Mouse (Mus musculus) embryonic facial prominence, embryonic 15.5 days (tissue): Measurements from ENCODE around the gene H2-DMa. TPM values are rescaled to one million over a fixed set of nuclear protein-coding genes. Genes with fewer than 3 reads are reported as not detected.

Experiments used
- ATAC-seq: fragments of 200-750 bp; cut with Nextera tagmentation; 2 replicates; pipeline ENCODE4 v1.8.0; 2017; ENCODE audit warnings: low read depth, moderate TSS enrichment; ENCODE audit not compliant: insufficient number of reproducible peaks, low FRiP score, low TSS enrichment
- H3K27ac ChIP-seq: fragments of 300-500 bp; sonication (generic); replicated peaks from 2 replicates; pipeline ENCODE4 v1.5.1; 2015; ENCODE audit warnings: mild to moderate bottlenecking, inconsistent platforms
- H3K27me3 ChIP-seq: fragments of 300-500 bp; sonication (generic); 2 replicates; pipeline ENCODE4 v1.6.1; 2015; ENCODE audit warnings: inconsistent platforms
- H3K36me3 ChIP-seq: fragments of 300-500 bp; sonication (generic); 2 replicates; pipeline ENCODE4 v1.6.1; 2015; ENCODE audit warnings: mild to moderate bottlenecking, inconsistent platforms
- H3K4me1 ChIP-seq: fragments of 300-500 bp; sonication (generic); 2 replicates; pipeline ENCODE4 v1.6.1; 2015; ENCODE audit warnings: inconsistent platforms
- H3K4me2 ChIP-seq: fragments of 300-500 bp; sonication (generic); replicated peaks from 2 replicates; pipeline ENCODE4 v1.6.1; 2015; ENCODE audit warnings: mild to moderate bottlenecking, inconsistent platforms
- H3K4me3 ChIP-seq: fragments of 300-500 bp; sonication (generic); replicated peaks from 2 replicates; pipeline ENCODE4 v1.5.1; 2015; ENCODE audit warnings: mild to moderate bottlenecking, inconsistent platforms
- H3K9ac ChIP-seq: fragments of 300-500 bp; sonication (generic); 2 replicates; pipeline ENCODE4 v1.6.1; 2015; ENCODE audit warnings: inconsistent platforms
- H3K9me3 ChIP-seq: fragments of 300-500 bp; sonication (generic); replicated peaks from 2 replicates; pipeline ENCODE4 v1.6.1; 2016; ENCODE audit warnings: inconsistent platforms
- WGBS: fragments of 180-500 bp; shearing (Covaris S2); methylation state at CpG from one replicate; pipeline ENCODE4 v1.1.7; 2015; 5-methylcytosine and 5-hydroxymethylcytosine counted together
- polyA plus RNA-seq: library from polyadenylated mRNA; unstranded; fragments of >200 nt; fragmentation: Nextera tagmentation; extraction: Ambion mirVana; gene quantifications from 2 replicates; pipeline ENCODE4 v1.2.1, GENCODE M21; 2015

H2-DMa gene
- polyA plus RNA-seq, 1 experiment from 2014 or later, result 15.3 TPM

DNA sequence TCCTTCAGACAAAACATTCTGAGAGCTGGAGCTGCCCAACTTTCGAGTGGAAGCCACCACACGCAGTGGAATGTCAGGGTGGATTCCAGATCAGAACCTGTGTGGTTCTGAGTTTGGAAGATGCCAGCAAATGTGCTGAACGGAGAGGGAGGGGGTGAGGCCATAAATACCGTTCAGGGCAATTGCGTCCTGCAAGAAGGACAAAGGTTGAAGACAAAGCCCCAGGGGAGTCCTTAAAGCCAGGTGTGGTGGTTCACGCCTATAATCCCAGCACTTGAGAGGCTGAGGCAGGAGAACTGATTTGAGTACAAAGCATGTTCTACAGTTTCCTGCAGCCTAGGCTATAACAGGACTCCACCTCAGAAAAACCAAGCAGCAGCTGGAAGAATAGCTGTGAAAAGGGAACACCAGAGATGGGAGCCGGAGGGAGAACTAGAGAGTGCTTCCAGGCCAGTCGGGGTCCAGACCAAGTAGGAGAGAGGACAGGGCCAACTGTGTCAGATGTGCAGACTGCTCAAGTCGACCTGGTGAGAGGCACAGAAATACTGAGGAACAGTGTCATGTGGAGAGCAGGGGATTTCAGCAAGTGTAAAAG is 7.6 kb downstream of the H2-DMa start:
- Histone ChIP-seq H3K27ac (no peak overlapping the region), H3K9me3 (no peaks in the 10 kb centered on the region), H3K27me3 (no peaks in the 10 kb centered on the region), H3K9ac (no peak overlapping the region), H3K36me3 (no peaks in the 10 kb centered on the region), H3K4me1 (peaks cover 47% of the 10 kb centered on the region), H3K4me2 (no peak overlapping the region), H3K4me3 (no peak overlapping the region)
- no peak for ATAC-seq
- WGBS, result 55% methylated on average over 9 of the region's 9 CpGs

DNA sequence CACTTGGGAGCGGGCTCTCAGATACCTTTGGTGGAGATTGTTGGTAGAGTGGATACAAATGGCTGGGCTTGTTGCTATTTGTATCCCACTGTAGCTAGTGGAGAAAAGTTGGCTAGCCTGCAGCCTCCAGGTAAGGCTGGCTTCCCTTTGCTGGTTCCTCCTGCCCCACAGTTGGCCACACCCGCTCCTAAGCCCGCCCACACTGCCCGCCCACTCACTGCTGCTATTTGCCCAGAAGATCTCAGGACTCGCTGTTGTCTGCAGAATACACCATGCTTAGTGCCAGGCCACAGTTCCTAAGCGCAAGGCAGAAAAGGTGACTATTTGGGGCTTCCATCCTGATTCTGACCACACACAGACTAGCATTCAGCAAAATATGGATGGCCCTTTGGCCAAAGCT is 8.1 kb downstream of the H2-DMa start:
- peaks cover 47% of the 10 kb centered on the region for H3K4me1 ChIP-seq
- no peaks in the 10 kb centered on the region for H3K27me3 ChIP-seq
- 25% methylated on average over 6 of the region's 6 CpGs for WGBS
- H3K4me3 ChIP-seq, result no peak overlapping the region
- no peak for ATAC-seq
- H3K4me2 ChIP-seq, result no peak overlapping the region
- no peak overlapping the region for H3K9ac ChIP-seq
- H3K36me3 ChIP-seq, result no peaks in the 10 kb centered on the region
- no peaks in the 10 kb centered on the region for H3K9me3 ChIP-seq
- H3K27ac ChIP-seq, result no peak overlapping the region

DNA sequence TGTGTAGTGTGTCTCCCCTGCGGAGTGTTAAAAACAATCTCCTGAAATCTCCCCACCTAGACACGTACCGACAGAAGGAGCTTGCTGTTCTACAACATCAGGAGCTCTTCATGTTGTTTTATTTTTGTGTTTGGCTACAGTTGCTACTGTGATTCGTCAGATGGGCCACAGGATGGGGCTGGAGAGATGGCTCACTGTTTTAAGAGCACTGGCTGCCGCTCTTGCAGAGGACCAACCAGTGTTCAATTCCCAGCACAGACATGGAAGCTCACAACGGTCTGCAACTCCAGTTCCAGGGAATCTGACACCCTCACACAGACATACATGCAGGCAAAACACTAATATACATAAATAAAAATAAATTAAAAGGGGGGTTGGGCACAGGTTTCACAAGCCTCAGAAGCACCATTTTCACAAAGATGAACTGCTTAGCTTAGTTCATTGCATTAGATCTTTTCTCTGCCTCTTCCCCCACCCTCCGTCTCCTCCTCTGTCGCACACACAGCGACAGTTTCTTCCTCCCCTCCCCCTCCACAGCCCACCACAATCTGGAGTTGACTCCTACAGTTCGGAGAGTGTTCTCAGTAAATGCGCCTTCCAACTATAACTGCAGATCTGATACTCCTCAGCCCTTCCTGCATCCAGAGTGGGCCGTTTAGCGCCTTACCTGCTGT is 9.1 kb downstream of the H2-DMa start:
- Histone ChIP-seq H3K27me3 (no peaks in the 10 kb centered on the region), H3K4me3 (peak overlapping the region; percentile 13; the same call in 1 of the 2 replicates), H3K4me2 (peak overlapping the region; percentile 32), H3K9me3 (no peaks in the 10 kb centered on the region), H3K4me1 (peaks cover 47% of the 10 kb centered on the region), H3K36me3 (no peaks in the 10 kb centered on the region), H3K27ac (no peak overlapping the region), H3K9ac (no peak overlapping the region; the same call in 1 of the 2 replicates)
- 26% methylated on average over 13 of the region's 13 CpGs for WGBS
- no peak for ATAC-seq

DNA sequence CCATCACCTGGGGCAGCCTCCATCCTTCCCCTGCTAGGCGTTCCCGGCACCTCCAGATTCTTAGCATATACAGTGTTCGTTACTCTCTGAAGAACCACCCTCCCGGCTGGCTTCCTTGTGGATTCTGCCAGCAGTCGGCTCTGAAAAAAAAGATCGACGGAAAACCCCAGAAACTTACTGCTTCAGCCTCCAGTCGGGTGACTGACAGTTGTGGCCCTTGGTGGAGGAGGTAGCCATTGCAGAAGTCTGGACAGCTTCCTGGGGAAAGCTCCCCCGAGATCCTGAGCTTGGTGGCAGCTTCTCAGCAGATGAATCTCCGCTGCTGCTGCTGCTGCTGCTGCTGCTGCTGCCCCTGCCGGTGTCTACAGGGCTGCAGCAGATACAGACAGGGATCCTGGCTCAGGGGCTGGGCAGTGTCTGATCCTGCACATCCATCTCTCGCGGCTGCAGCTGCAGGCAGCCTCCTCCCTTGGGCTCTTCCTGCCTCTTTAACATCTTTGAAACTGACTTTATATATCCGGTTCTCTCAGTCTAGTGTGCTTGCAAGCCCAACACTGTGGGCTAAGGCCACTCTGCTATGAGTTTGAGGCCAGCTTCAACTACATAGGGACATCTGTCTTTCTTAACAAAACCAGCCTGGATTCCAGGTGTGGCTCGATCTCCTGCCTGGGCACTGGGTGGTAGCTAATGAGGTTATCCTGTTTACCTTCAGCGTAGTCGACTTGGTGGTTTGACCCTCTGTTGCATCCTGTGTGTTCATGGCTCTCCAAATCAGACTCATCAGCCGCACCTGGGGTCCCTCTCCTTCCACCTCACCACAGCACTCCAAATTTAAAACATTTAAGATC is 9.8 kb downstream of the H2-DMa start:
- ATAC-seq, result no peak
- Histone ChIP-seq H3K9ac (no peak overlapping the region; the same call in 1 of the 2 replicates), H3K36me3 (no peaks in the 10 kb centered on the region), H3K4me1 (peaks cover 40% of the 10 kb centered on the region), H3K4me2 (peak overlapping the region; percentile 32), H3K4me3 (peak overlapping the region; percentile 13; the same call in 1 of the 2 replicates), H3K27me3 (no peaks in the 10 kb centered on the region), H3K9me3 (no peaks in the 10 kb centered on the region), H3K27ac (no peak overlapping the region)
- 15% methylated on average over 18 of the region's 18 CpGs for WGBS

DNA sequence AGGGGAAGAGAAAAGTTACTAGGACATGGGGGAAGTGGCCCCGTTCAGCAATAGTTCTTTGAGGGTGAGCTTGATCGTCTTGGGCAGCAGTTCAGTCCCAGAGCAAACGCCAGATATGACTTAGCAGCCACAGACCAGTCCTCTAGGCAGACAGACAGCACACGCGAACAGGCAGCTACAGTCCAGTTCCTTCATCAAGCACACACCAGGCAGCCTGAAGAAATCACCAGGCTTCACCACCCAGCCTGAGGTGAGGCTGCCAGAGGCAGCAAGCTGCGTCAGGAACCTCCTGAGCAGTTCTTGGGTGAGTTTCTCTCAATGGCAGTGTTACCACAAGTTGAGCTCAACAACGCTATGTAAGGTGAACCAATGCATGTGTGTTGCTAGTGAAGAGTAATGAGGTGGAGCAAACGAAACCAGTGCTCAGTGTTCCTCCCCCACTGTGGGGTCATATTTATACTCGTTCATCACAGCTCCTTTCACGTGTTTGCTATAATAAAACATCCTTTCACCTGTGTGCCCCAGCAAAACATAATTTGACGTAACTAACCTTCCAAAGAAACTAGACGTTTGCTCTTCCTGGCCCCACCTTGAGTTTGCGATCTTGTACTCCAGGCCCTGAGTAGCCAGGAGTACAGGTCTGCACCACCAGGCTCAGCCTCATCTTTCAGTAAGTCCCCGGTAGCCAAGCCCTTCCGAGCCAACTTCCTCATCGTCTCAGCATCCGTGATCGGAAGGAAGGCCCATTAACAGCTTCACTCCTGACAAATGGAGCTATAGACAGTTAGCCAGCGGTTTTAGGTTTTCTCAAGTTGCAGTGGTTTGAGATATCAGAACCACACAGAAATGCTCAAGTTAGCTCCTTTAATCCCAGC is 11.0 kb downstream of the H2-DMa start:
- H3K4me2 ChIP-seq, result no peak overlapping the region
- ATAC-seq, result no peak
- H3K27ac ChIP-seq, result no peak overlapping the region
- H3K9ac ChIP-seq, result no peak overlapping the region
- H3K4me1 ChIP-seq, result peaks cover 33% of the 10 kb centered on the region
- 78% methylated on average over 19 of the region's 19 CpGs for WGBS
- H3K9me3 ChIP-seq, result no peaks in the 10 kb centered on the region
- H3K36me3 ChIP-seq, result no peaks in the 10 kb centered on the region
- H3K27me3 ChIP-seq, result no peaks in the 10 kb centered on the region
- H3K4me3 ChIP-seq, result no peak overlapping the region

DNA sequence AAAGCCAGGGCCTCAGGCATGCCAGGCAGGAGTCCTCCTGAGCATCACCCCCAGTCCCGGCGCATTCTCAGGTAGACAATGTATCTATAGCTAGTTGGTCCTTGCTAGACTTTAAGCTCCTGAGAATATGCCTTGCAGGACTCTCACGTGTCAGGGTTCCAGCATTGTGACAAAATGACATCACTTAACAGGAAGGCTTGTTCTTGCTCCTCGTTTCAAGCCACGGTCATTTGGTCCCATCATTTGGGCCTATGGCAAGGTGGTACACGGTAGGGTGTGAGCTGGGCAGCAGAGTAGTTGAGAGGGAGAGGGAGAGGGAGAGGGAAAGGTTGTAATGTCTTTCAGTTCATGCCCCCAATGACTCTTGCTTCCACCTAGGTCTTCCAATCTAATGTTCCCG is 12.6 kb downstream of the H2-DMa start:
- WGBS, result 64% methylated on average over 7 of the region's 7 CpGs

DNA sequence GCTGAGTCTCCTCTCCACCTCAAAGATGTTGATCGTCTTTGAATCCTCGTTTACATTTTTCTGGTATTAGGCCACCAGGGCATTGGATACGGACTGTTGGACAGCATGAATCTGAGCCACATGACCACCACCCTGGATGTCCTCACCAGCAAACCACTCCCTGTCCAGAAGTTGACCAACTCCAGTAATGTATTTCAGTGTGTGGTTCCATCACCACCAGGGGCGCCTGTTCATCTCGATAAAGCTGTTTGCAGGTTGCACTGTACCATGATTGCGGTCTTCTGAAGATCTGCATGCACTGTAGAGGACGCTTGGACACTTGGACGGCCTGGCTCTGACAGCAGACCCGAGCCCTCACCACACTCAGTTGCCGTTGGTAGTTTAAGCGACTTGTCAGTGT is 13.9 kb downstream of the H2-DMa start:
- H3K4me1 ChIP-seq, result peaks cover 20% of the 10 kb centered on the region
- no peaks in the 10 kb centered on the region for H3K36me3 ChIP-seq
- 80% methylated on average over 11 of the region's 11 CpGs for WGBS
- ATAC-seq, result no peak
- H3K4me3 ChIP-seq, result no peak overlapping the region
- no peak overlapping the region for H3K27ac ChIP-seq
- no peaks in the 10 kb centered on the region for H3K9me3 ChIP-seq
- no peak overlapping the region for H3K9ac ChIP-seq
- no peak overlapping the region for H3K4me2 ChIP-seq
- H3K27me3 ChIP-seq, result peaks cover 16% of the 10 kb centered on the region

More for the DNA sequence above, 12.6 kb downstream of the H2-DMa start:
- no peak overlapping the region for H3K27ac ChIP-seq
- no peak overlapping the region for H3K9ac ChIP-seq
- H3K4me2 ChIP-seq, result no peak overlapping the region
- peaks cover 7% of the 10 kb centered on the region; the same call in 1 of the 2 replicates for H3K27me3 ChIP-seq
- H3K4me3 ChIP-seq, result no peak overlapping the region
- no peak for ATAC-seq
- H3K9me3 ChIP-seq, result no peaks in the 10 kb centered on the region
- H3K4me1 ChIP-seq, result peaks cover 34% of the 10 kb centered on the region
- no peaks in the 10 kb centered on the region for H3K36me3 ChIP-seq

DNA sequence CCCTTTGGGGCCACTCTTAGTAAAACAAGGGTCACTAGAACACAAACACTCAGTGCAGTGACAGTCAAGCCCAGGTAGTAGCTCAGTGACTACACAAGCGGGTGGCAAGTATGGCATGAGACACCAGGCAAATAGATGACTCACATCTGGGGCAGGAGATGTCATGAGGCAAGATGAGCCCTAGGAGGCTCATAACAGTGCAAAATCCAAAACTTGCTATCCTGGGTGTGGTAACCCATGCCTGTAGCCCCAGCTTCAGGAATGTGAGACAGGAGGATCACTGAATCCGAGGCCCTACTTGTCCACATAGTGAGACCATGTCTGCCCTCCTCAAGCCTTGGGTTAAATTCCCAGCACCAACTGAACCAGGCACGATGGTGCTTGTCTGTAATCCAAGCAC is 15.1 kb downstream of the H2-DMa start:
- no peak overlapping the region for H3K4me3 ChIP-seq
- H3K4me1 ChIP-seq, result peaks cover 13% of the 10 kb centered on the region
- no peak overlapping the region for H3K4me2 ChIP-seq
- ATAC-seq, result no peak
- 87% methylated on average over 3 of the region's 3 CpGs for WGBS
- H3K27me3 ChIP-seq, result peaks cover 22% of the 10 kb centered on the region
- no peaks in the 10 kb centered on the region for H3K9me3 ChIP-seq
- H3K9ac ChIP-seq, result no peak overlapping the region
- no peaks in the 10 kb centered on the region for H3K36me3 ChIP-seq
- H3K27ac ChIP-seq, result no peak overlapping the region

DNA sequence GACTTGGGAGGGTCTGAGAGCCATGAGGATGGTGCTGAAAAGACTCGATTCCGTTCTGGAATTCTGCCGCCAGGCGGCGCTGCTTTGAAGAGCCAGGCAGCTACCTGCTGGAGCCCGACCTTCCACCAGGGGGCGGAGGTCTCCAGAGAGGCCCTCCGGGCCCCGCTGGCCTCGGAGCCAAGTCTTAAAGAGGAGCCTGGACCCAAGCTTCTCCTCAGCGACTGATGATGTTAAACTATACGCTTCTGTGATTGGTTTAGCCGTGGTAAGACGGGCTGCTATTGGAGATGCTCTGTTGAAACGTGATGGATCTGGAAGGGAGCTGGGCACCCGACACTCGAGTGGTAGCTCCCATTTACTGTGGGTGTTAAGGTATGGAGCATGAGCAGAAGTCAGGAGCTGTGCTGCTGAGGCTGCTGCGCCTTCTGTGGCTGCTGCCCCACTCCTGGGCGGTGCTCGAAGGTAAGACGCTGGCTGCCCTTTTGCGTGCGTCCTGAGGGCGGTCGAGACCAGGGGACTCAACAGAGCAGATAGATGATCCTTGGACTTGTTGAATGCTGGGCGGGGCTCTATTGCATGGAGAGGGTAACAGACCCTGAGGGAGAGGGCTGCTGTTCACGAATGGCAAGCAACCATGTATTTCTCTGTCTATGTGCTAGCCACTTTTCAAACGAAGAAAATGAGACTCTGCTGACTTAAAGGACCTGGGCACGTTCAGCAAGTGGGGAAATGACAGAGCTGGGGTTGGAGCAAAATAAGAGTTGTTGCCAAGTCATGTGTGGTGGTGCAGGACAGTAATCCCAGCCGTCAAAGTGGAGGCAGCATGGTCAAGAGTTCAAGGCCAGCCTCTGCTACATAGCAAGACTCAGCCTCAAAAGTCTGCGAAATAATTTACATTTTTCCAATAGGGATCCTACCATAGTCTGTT is 16.2 kb downstream of the H2-DMa start:
- Histone ChIP-seq H3K36me3 (no peaks in the 10 kb centered on the region), H3K9me3 (no peaks in the 10 kb centered on the region), H3K27me3 (peaks cover 33% of the 10 kb centered on the region), H3K4me3 (peak overlapping the region; percentile 43), H3K4me1 (peaks cover 20% of the 10 kb centered on the region), H3K4me2 (peak overlapping the region; percentile 88), H3K27ac (no peak overlapping the region), H3K9ac (peak overlapping the region; percentile 26; the same call in 1 of the 2 replicates)
- ATAC-seq, result peak; percentile 96
- WGBS, result 5% methylated on average over 31 of the region's 31 CpGs

DNA sequence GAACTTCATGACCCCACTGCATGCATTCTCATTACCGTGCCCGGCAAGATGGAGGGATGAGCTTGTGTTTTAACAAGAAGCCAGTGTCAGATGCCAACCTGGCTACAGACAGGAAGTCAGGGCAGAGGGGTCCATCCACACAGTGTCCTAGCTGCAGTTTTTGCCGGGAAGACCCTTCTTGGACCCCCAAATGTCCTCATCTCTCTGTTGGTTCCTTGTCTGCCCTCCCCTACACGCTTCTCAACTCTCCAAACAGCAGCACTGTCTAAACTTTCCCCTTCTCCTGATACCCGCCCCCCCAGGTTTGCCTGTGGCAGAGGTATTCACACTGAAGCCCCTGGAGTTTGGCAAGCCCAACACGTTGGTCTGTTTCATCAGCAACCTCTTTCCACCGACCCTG is 18.3 kb downstream of the H2-DMa start:
- 75% methylated on average over 7 of the region's 7 CpGs for WGBS

More for the DNA sequence above, 18.3 kb downstream of the H2-DMa start:
- Histone ChIP-seq H3K4me3 (no peak overlapping the region), H3K9me3 (no peaks in the 10 kb centered on the region), H3K27ac (no peak overlapping the region), H3K4me2 (no peak overlapping the region), H3K4me1 (peaks cover 22% of the 10 kb centered on the region), H3K36me3 (no peaks in the 10 kb centered on the region), H3K9ac (no peak overlapping the region), H3K27me3 (peaks cover 33% of the 10 kb centered on the region)
- no peak for ATAC-seq
